Mouse (Mus musculus) limb, embryonic 13.5 days (tissue): ENCODE results near the gene Jak2. TPM values are rescaled to one million over a fixed set of nuclear protein-coding genes. Genes with fewer than 3 reads are reported as not detected.

Source experiments
- ATAC-seq: fragments of 200-750 bp; cut with Nextera tagmentation; 2 replicates; pipeline ENCODE4 v1.8.0; 2017; ENCODE audit warnings: low read depth, moderate number of reproducible peaks, moderate TSS enrichment; ENCODE audit not compliant: low FRiP score
- H3K27ac ChIP-seq: fragments of 300-500 bp; sonication (generic); 2 replicates; pipeline ENCODE4 v1.5.1; 2015; ENCODE audit warnings: inconsistent platforms, mild to moderate bottlenecking, moderate library complexity
- H3K27me3 ChIP-seq: fragments of 300-500 bp; sonication (generic); 2 replicates; pipeline ENCODE4 v1.6.1; 2015; ENCODE audit warnings: mild to moderate bottlenecking, inconsistent platforms
- H3K36me3 ChIP-seq: fragments of 300-500 bp; sonication (generic); 2 replicates; pipeline ENCODE4 v1.6.1; 2015; ENCODE audit warnings: inconsistent platforms, mild to moderate bottlenecking, moderate library complexity
- H3K4me1 ChIP-seq: fragments of 300-500 bp; sonication (generic); 2 replicates; pipeline ENCODE4 v1.6.1; 2015; ENCODE audit warnings: inconsistent platforms
- H3K4me2 ChIP-seq: fragments of 300-500 bp; sonication (generic); replicated peaks from 2 replicates; pipeline ENCODE4 v1.6.1; 2015; ENCODE audit warnings: inconsistent platforms, mild to moderate bottlenecking, moderate library complexity
- H3K4me3 ChIP-seq: fragments of 300-500 bp; sonication (generic); 2 replicates; pipeline ENCODE4 v1.5.1; 2015; ENCODE audit warnings: moderate library complexity, mild to moderate bottlenecking, inconsistent platforms
- H3K9ac ChIP-seq: fragments of 300-500 bp; sonication (generic); 2 replicates; pipeline ENCODE4 v1.6.1; 2015; ENCODE audit warnings: mild to moderate bottlenecking, inconsistent platforms
- H3K9me3 ChIP-seq: fragments of 300-500 bp; sonication (generic); 2 replicates; pipeline ENCODE4 v1.6.1; 2016; ENCODE audit warnings: inconsistent platforms
- WGBS: fragments of 180-500 bp; shearing (Covaris S2); methylation state at CpG from one replicate; pipeline ENCODE4 v1.1.7; 2015; 5-methylcytosine and 5-hydroxymethylcytosine counted together
- polyA plus RNA-seq: library from polyadenylated mRNA; unstranded; fragments of >200 nt; fragmentation: Nextera tagmentation; extraction: Ambion mirVana; gene quantifications from 2 replicates; pipeline ENCODE4 v1.2.1, GENCODE M21; 2015

Jak2 gene
- polyA plus RNA-seq, 1 experiment from 2014 or later = 9.8 TPM

DNA sequence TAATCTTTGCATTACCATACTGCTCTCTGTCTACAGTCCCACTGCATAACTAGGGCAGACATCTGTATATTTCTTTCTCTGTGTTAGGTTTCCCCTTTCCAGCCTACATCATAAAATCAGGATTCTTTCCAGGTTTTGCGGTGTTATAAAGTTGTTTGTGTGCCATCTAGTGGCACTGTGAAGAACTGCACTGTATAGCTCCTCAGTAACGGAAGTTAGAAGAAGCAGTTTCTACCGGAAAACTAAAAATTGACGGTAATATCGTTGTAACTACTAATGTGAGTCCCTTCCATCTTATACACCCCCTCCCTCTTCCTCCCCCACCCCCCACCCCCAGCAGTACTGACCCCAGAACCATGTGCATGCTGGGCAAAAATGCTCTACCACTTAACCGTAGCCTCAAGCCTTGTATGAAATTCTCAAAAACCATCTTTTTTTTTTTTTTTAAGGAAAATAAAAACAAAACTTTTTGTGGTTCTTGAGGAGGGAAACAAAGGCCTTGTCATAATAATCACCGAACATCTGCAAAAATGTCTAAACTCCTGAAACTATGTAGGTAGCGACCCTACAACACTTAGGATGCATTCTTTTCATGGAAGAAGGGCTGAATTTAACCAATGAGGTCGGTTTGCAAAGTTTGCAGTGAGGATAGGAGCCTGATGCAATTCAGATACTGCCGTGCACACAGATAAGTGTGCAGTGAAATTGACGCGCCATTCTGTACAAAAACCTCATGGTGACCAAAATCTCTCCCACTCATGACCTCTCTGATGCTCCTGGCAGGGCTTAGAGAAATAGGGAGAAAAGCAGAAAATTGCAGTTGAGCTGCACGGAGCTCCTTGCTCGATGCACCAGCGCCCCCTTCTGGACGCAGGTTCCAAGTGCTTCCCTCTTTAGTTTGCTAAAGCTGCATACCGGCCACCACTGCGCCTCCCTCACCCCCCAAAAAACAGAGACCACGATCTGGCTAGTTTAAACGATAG is 103.6 kb downstream of the Jak2 start:
- peak overlapping the region; percentile 39 for H3K4me3 ChIP-seq
- H3K36me3 ChIP-seq = peaks cover 6% of the 10 kb centered on the region; the same call in 1 of the 2 replicates
- no peak overlapping the region for H3K27ac ChIP-seq
- no peaks in the 10 kb centered on the region for H3K27me3 ChIP-seq
- peak overlapping the region; percentile 71 for H3K4me2 ChIP-seq
- H3K9ac ChIP-seq = no peak overlapping the region; the same call in 1 of the 2 replicates
- peak; percentile 73 for ATAC-seq
- H3K4me1 ChIP-seq = peaks cover 1% of the 10 kb centered on the region; the same call in 1 of the 2 replicates
- no peaks in the 10 kb centered on the region for H3K9me3 ChIP-seq
- 3% methylated on average over 20 of the region's 20 CpGs for WGBS

DNA sequence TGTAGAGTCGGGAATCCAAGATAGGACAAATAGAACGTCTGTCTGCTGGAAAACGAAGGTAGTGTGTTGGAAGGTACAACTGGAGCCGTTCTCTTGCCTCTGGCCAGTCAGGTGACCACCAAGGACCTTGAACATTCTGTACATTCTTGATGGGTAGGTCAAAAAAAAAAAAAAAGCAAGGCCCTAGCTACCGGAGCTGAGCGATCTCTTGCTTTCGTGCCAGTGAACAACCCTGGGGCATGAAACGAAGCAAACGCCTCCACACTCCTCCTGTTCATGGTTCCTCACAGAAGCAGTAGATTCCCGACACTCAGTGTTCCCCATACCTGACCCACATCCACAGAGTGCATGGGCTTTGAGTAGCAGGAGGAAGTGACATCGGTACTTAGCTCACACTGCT is 104.7 kb downstream of the Jak2 start:
- Histone ChIP-seq H3K36me3 (peaks cover 6% of the 10 kb centered on the region; the same call in 1 of the 2 replicates), H3K4me2 (no peak overlapping the region), H3K27me3 (no peaks in the 10 kb centered on the region), H3K4me1 (peaks cover 12% of the 10 kb centered on the region), H3K9me3 (no peaks in the 10 kb centered on the region), H3K27ac (no peak overlapping the region), H3K9ac (no peak overlapping the region), H3K4me3 (no peak overlapping the region)
- no peak for ATAC-seq
- WGBS = 85% methylated on average over 11 of the region's 11 CpGs

DNA sequence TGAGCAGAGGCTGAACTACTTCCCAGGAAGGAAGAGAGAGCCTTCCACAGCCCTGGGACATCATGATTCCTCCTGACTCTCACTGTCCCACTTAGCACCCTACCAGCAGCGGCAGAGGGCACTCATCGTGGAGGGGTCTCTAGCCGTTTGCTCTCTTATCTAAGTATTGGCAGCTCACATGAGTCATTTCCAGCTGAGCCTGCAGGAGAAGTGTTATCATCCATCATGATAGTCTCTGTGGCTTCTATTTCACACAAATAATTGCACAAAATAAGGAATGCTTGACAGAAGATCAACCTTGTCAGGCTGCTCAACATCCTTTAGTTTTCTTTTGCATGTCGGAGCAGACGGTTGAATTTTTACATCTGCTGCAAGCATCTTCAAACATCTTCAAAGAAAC is 108.6 kb downstream of the Jak2 start:
- no peak overlapping the region for H3K9ac ChIP-seq
- 78% methylated on average over 5 of the region's 5 CpGs for WGBS
- no peak overlapping the region for H3K4me3 ChIP-seq
- H3K36me3 ChIP-seq = peaks cover 6% of the 10 kb centered on the region; the same call in 1 of the 2 replicates
- H3K27me3 ChIP-seq = peaks cover 5% of the 10 kb centered on the region; the same call in 1 of the 2 replicates
- no peak overlapping the region for H3K4me2 ChIP-seq
- H3K4me1 ChIP-seq = peaks cover 14% of the 10 kb centered on the region; the same call in 1 of the 2 replicates
- H3K27ac ChIP-seq = no peak overlapping the region
- ATAC-seq = no peak
- no peaks in the 10 kb centered on the region for H3K9me3 ChIP-seq

DNA sequence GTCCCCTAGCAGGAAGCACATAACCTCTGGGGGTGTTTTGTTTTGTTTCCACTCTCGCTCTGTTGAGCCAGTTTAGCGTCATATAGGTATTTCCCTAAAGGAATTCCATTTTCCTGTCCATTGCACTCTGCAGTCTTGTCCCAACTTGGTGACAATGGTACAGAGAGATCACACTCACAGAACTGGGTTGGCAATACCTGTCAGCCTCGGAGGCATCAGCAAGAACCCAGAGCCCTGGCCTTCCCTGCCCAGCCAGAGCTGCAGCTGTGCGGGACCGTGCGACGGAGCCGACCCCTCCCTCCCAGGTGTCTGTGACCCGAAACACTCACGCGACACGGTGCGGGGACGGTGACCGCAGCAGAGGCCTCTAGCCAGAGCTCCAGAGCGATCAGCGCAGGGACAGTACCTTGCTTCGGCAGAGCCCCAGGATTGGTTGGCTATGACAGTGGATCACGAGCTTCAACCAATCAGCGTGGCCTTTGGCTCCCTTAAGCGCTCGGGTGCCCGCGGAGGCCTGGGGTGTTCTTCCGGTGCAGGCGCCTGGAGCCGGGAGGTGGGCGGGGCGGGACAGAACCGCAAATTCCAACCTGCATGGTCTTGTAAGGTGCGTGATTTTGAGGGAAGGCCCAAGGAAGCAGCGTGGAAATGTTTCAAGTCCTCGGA is 110.0 kb downstream of the Jak2 start:
- ATAC-seq = peak; percentile 99
- Histone ChIP-seq H3K4me3 (peak overlapping the region; percentile 67), H3K4me1 (peaks cover 15% of the 10 kb centered on the region), H3K27ac (no peak overlapping the region), H3K36me3 (peaks cover 6% of the 10 kb centered on the region; the same call in 1 of the 2 replicates), H3K4me2 (peak overlapping the region; percentile 83), H3K27me3 (peaks cover 5% of the 10 kb centered on the region; the same call in 1 of the 2 replicates), H3K9ac (peak overlapping the region; percentile 71), H3K9me3 (no peaks in the 10 kb centered on the region)
- WGBS = 3% methylated on average over 33 of the region's 33 CpGs

DNA sequence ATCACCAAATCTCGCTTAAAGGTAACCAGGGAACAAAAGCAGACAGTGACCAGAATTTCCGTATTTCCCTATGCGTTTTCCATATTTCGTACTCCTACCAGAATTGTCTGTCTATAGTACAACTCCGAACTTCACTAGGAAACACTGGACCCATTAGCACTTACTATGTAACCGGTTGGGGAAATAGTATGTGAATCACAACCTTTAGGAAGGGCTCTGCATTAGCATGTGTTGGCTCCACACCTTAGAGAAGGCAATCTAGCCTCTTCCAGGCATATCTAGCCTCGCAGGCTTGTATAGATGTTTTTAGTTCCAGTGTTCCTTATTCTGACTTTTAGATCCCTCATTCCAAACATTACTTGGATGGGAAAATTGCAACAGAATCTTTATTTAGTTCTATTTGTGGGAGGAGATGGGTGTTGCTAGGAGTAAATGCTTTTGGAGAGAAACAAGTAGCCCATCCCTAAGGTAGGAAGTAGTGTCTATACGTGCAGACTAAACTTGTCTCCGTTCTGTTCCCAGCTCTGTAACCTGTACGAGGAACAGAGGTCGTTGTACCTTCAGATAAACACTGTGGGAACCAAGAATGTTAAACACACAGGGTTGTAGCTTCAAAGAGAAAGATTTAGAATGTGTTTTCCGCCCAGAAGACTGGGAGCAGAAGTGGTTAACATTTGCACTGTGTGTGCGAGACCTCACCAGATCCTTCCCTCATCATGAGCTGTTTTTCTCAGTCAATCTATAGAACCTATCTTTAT is 110.7 kb downstream of the Jak2 start:
- H3K9me3 ChIP-seq = no peaks in the 10 kb centered on the region
- peak overlapping the region; percentile 83 for H3K4me2 ChIP-seq
- H3K36me3 ChIP-seq = peaks cover 6% of the 10 kb centered on the region; the same call in 1 of the 2 replicates
- peak overlapping the region; percentile 67 for H3K4me3 ChIP-seq
- H3K4me1 ChIP-seq = peaks cover 18% of the 10 kb centered on the region
- peak overlapping the region; percentile 71 for H3K9ac ChIP-seq
- peaks cover 5% of the 10 kb centered on the region; the same call in 1 of the 2 replicates for H3K27me3 ChIP-seq
- no peak overlapping the region for H3K27ac ChIP-seq
- 45% methylated on average over 13 of the region's 13 CpGs for WGBS
- ATAC-seq = no peak

Other genes starting within 250 kb of the Jak2 start
- 69.9 and 75.0 TPM in 2 replicates for gene Ak3, start 203.9 kb upstream of the Jak2 start, polyA plus RNA-seq
- 54.7 and 55.3 TPM in 2 replicates for gene Rcl1, start 150.5 kb upstream of the Jak2 start, polyA plus RNA-seq
- gene Insl6, start 73.5 kb downstream of the Jak2 start, polyA plus RNA-seq = 7.6 and 8.0 TPM in 2 replicates
- 0.20 TPM in 1 of 2 replicates, not detected in the other for gene Rln1, start 82.8 kb downstream of the Jak2 start, polyA plus RNA-seq
- 58.1 and 58.2 TPM in 2 replicates for gene Plgrkt, start 115.6 kb downstream of the Jak2 start, polyA plus RNA-seq
- 0.04 and 0.05 TPM in 2 replicates for gene Cd274, start 115.6 kb downstream of the Jak2 start, polyA plus RNA-seq
- gene Pdcd1lg2, start 159.1 kb downstream of the Jak2 start, polyA plus RNA-seq = not detected in 2 replicates